Mouse (Mus musculus) lung, embryonic 14.5 days (tissue): ENCODE data around the gene Mrps23. TPM values are rescaled to one million over a fixed set of nuclear protein-coding genes. Genes with fewer than 3 reads are reported as not detected.

Experiments used
- ATAC-seq: fragments of 200-750 bp; cut with Nextera tagmentation; 2 replicates; pipeline ENCODE4 v1.8.0; 2017; ENCODE audit warnings: mild to moderate bottlenecking, moderate TSS enrichment, moderate library complexity; ENCODE audit not compliant: insufficient read depth
- DNase-seq: peaks from one replicate; pipeline ENCODE4 v3.0.0-alpha.2; 2015
- H3K27ac ChIP-seq: fragments of 300-500 bp; sonication (generic); 2 replicates; pipeline ENCODE4 v1.5.1; 2014; ENCODE audit warnings: low read depth, mild to moderate bottlenecking, moderate library complexity
- H3K27me3 ChIP-seq: fragments of 300-500 bp; sonication (generic); 2 replicates; pipeline ENCODE4 v1.6.1; 2014; ENCODE audit warnings: low read length, control low read depth; ENCODE audit not compliant: insufficient read depth
- H3K36me3 ChIP-seq: fragments of 300-500 bp; sonication (generic); 2 replicates; pipeline ENCODE4 v1.6.1; 2014; ENCODE audit warnings: control low read depth; ENCODE audit not compliant: insufficient read depth
- H3K4me1 ChIP-seq: fragments of 300-500 bp; sonication (generic); 2 replicates; pipeline ENCODE4 v1.6.1; 2014; ENCODE audit warnings: antibody characterized with exemption, control low read depth; ENCODE audit not compliant: insufficient read depth
- H3K4me2 ChIP-seq: fragments of 300-500 bp; sonication (generic); 2 replicates; pipeline ENCODE4 v1.6.1; 2014; ENCODE audit warnings: mild to moderate bottlenecking
- H3K4me3 ChIP-seq: fragments of 300-500 bp; sonication (generic); 2 replicates; pipeline ENCODE4 v1.5.1; 2014; ENCODE audit warnings: low read depth, low read length
- H3K9ac ChIP-seq: fragments of 300-500 bp; sonication (generic); 2 replicates; pipeline ENCODE4 v1.6.1; 2014
- H3K9me3 ChIP-seq: fragments of 300-500 bp; sonication (generic); 2 replicates; pipeline ENCODE4 v1.6.1; 2016; ENCODE audit warnings: low read depth, low read length, control low read depth
- CTCF ChIP-seq: IDR thresholded peaks from 2 replicates; pipeline ENCODE4 v1.5.1; 2016; ENCODE audit warnings: antibody characterized with exemption, low read depth
- WGBS: fragments of 180-500 bp; shearing (Covaris S2); extraction: QIAGEN DNeasy Blood & Tissue Kit; methylation state at CpG from one replicate; pipeline ENCODE4 v1.1.7; 2014; 5-methylcytosine and 5-hydroxymethylcytosine counted together
- polyA plus RNA-seq: library from polyadenylated mRNA; unstranded; fragments of >200 nt; fragmentation: Nextera tagmentation; extraction: Ambion mirVana; gene quantifications from 2 replicates; pipeline ENCODE4 v1.2.1, GENCODE M21; 2014

Gene Mrps23
- polyA plus RNA-seq, 1 experiment from 2014 or later = 55.1 TPM

GRCm38 (mm10) chr11:88207697-88208096 lies 3.5 kb downstream of the Mrps23 start:
- Histone ChIP-seq H3K4me2 (no peak overlapping the region), H3K9me3 (no peaks in the 10 kb centered on the region), H3K27me3 (no peaks in the 10 kb centered on the region), H3K27ac (no peak overlapping the region), H3K36me3 (peaks cover 40% of the 10 kb centered on the region), H3K9ac (no peak overlapping the region), H3K4me1 (peaks cover 4% of the 10 kb centered on the region; the same call in 1 of the 2 replicates), H3K4me3 (no peak overlapping the region)
- TF ChIP-seq CTCF = no peak
- ATAC-seq = no peak
- DNase-seq = no peak
- WGBS = 94% methylated on average over 2 of the region's 2 CpGs

- H3K27ac ChIP-seq = no peak overlapping the region
- no peaks in the 10 kb centered on the region for H3K27me3 ChIP-seq
- no peaks in the 10 kb centered on the region for H3K9me3 ChIP-seq
- H3K4me3 ChIP-seq = no peak overlapping the region
- 81% methylated on average over 5 of the region's 5 CpGs for WGBS
- peaks cover 7% of the 10 kb centered on the region; the same call in 1 of the 2 replicates for H3K4me1 ChIP-seq
- TF ChIP-seq CTCF = peak; percentile 39
- H3K36me3 ChIP-seq = peaks cover 40% of the 10 kb centered on the region
- ATAC-seq = no peak
- no peak overlapping the region for H3K9ac ChIP-seq
- no peak overlapping the region for H3K4me2 ChIP-seq
- DNase-seq = no peak
These were observed 7.8 kb downstream of the Mrps23 start for GRCm38 (mm10) chr11:88211824-88212582.

- WGBS = 37% methylated on average over 6 of the region's 6 CpGs
- H3K36me3 ChIP-seq = peaks cover 31% of the 10 kb centered on the region
- H3K4me3 ChIP-seq = no peak overlapping the region
- DNase-seq (peak; percentile 68), ATAC-seq (0 out of 2 replicates have a peak, but pooled peaks have one; percentile 22)
- peak overlapping the region; percentile 27; the same call in 1 of the 2 replicates for H3K4me2 ChIP-seq
- no peaks in the 10 kb centered on the region for H3K9me3 ChIP-seq
- no peak overlapping the region; the same call in 1 of the 2 replicates for H3K9ac ChIP-seq
- H3K27me3 ChIP-seq = no peaks in the 10 kb centered on the region
- H3K4me1 ChIP-seq = peaks cover 7% of the 10 kb centered on the region; the same call in 1 of the 2 replicates
- H3K27ac ChIP-seq = peak overlapping the region; percentile 76
- no peak for TF ChIP-seq CTCF
These were observed 9.6 kb downstream of the Mrps23 start for GRCm38 (mm10) chr11:88213757-88214156.

GRCm38 (mm10) chr11:88214881-88215831 lies 11.0 kb downstream of the Mrps23 start:
- H3K27me3 ChIP-seq = no peaks in the 10 kb centered on the region
- H3K27ac ChIP-seq = no peak overlapping the region
- H3K4me3 ChIP-seq = no peak overlapping the region
- no peak overlapping the region for H3K4me2 ChIP-seq
- TF ChIP-seq CTCF = no peak
- DNase-seq (no peak), ATAC-seq (no peak; the same call in 1 of the 2 replicates)
- peaks cover 17% of the 10 kb centered on the region for H3K36me3 ChIP-seq
- no peaks in the 10 kb centered on the region for H3K9me3 ChIP-seq
- no peak overlapping the region for H3K9ac ChIP-seq
- H3K4me1 ChIP-seq = peaks cover 7% of the 10 kb centered on the region; the same call in 1 of the 2 replicates
- WGBS = 60% methylated on average over 21 of the region's 21 CpGs

- ATAC-seq (no peak), DNase-seq (peak; percentile 88)
- Histone ChIP-seq H3K4me2 (peak overlapping the region; percentile 38; the same call in 1 of the 2 replicates), H3K4me3 (no peak overlapping the region), H3K36me3 (peaks cover 6% of the 10 kb centered on the region), H3K27me3 (no peaks in the 10 kb centered on the region), H3K27ac (no peak overlapping the region), H3K4me1 (peaks cover 7% of the 10 kb centered on the region; the same call in 1 of the 2 replicates), H3K9ac (no peak overlapping the region), H3K9me3 (no peaks in the 10 kb centered on the region)
- peak; percentile 97 for TF ChIP-seq CTCF
- WGBS = 23% methylated on average over 10 of the region's 10 CpGs
These were observed 12.1 kb downstream of the Mrps23 start for GRCm38 (mm10) chr11:88216231-88216685.

- Histone ChIP-seq H3K9ac (no peak overlapping the region), H3K4me1 (peaks cover 7% of the 10 kb centered on the region; the same call in 1 of the 2 replicates), H3K4me3 (no peak overlapping the region), H3K27ac (no peak overlapping the region), H3K9me3 (no peaks in the 10 kb centered on the region), H3K36me3 (no peaks in the 10 kb centered on the region), H3K27me3 (no peaks in the 10 kb centered on the region), H3K4me2 (no peak overlapping the region)
- no peak for TF ChIP-seq CTCF
- DNase-seq (no peak), ATAC-seq (no peak)
- WGBS = 50% methylated on average over 6 of the region's 6 CpGs
These were observed 14.0 kb downstream of the Mrps23 start for GRCm38 (mm10) chr11:88218155-88218554.
